Mouse (Mus musculus): ENCODE results near the gene Olfr675. TPM values are rescaled to one million over a fixed set of nuclear protein-coding genes. Genes with fewer than 3 reads are reported as not detected.
"Not testable (repeated sequence)": the region's sequence is repeated elsewhere in the genome, so short reads cannot be mapped to it uniquely, and the experiment has no call there.

The Olfr675 gene
- total and polyA plus RNA-seq, 3 experiments, result 0.49 TPM; not detected in 2

DNA sequence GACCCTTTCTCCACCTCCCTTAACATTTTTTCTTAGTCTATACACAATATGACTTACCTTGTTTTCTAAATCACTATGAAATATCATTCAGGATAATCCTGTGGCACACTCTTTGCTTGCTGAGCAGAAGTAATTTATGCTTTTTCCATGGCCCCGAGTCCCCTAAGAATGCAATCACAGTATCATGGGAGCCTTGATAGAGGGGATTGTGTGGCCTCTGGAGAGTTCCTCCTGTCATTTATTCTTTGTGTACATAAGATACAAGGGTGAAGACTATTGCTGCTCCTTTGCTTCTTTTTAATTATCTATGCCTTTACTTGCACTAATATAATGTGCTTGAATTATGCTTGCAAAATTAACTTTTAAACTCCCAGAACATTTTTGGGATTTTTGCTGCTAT, 49.2 kb downstream of the Olfr675 start, which contains the start of gene Olfr671:
TSS of gene Olfr671 (minus strand) at position 101 of the 400 bp plus-strand sequence.
- no peak for DNase-seq (ENCODE audit: low spot score)
- no peak for TF ChIP-seq POLR2AphosphoS5 (IDR thresholded peaks at IDR 0.05; ENCODE audit: insufficient replicate concordance, low read depth, low read length)
- no peak for TF ChIP-seq TAL1 (conservative IDR thresholded peaks at IDR 0.05; ENCODE audit: low read depth, low read length)
- TF ChIP-seq GATA1 (IDR thresholded peaks at IDR 0.05; ENCODE audit: borderline replicate concordance, low read length), result no peak
- no peak for TF ChIP-seq CTCF (IDR thresholded peaks at IDR 0.05; ENCODE audit: low read depth, low read length)
- TF ChIP-seq GATA2 (IDR thresholded peaks at IDR 0.05; ENCODE audit: borderline replicate concordance, low read depth, low read length), result no peak
- Histone ChIP-seq H3K27me3 (ENCODE audit: insufficient read depth, low read length) (no peaks in the 10 kb centered on the region), H3K36me3 (replicated peaks) (no peaks in the 10 kb centered on the region), H3K4me3 (ENCODE audit: low read depth, low read length) (no peak within 1 kb of the TSS), H3K4me1 (ENCODE audit: insufficient read depth, low read depth, low read length) (no peaks in the 10 kb centered on the region), H3K9me3 (replicated peaks) (no peaks in the 10 kb centered on the region)
- no peak for ATAC-seq (ENCODE audit: extremely low read depth, insufficient number of reproducible peaks, low FRiP score, poor library complexity, severe bottlenecking)

DNA sequence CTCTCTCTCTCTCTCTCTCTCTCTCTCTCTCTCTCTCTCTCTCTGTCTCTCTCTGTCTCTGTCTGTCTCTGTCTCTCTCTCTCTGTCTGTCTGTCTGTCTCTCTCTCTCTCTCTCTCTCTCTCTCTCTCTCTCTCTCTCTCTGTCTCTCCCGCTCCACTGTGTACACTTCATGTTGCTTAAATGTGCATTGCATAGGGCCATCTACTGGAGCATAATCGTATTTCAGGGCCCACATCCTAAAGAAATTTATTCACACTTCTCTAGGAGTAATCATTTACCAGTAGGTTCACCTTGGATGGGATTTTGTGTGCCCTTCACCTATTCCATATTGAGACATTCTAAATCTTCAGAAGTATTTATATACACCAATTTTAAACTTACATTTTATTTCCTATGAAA, 55.8 kb downstream of the Olfr675 start:
- not testable (repeated sequence) for H3K4me1 ChIP-seq (ENCODE audit: insufficient read depth, low read depth, low read length); ATAC-seq (ENCODE audit: extremely low read depth, insufficient number of reproducible peaks, low FRiP score, poor library complexity, severe bottlenecking); H3K9me3 ChIP-seq (replicated peaks); DNase-seq (ENCODE audit: low spot score); H3K4me3 ChIP-seq (ENCODE audit: low read depth, low read length); H3K36me3 ChIP-seq (replicated peaks); H3K27me3 ChIP-seq (ENCODE audit: insufficient read depth, low read length)

Other genes with a start within 250 kb of the Olfr675 start
- not detected in 2 replicates for gene Usp17lb, start 185.9 kb downstream of the Olfr675 start, total RNA-seq (2014; fragmentation: Nextera tagmentation)
- gene Usp17lb, start 185.9 kb downstream of the Olfr675 start, total RNA-seq (2017), result 0.11 TPM in 1 of 2 replicates, not detected in the other
- gene Usp17lb, start 185.9 kb downstream of the Olfr675 start, polyA plus RNA-seq (2012), result not detected in 2 replicates
- not detected in 2 replicates for gene Usp17la, start 171.5 kb downstream of the Olfr675 start, total RNA-seq (2014; fragmentation: Nextera tagmentation)
- gene Usp17la, start 171.5 kb downstream of the Olfr675 start, total RNA-seq (2017), result not detected in 2 replicates
- not detected in 2 replicates for gene Usp17la, start 171.5 kb downstream of the Olfr675 start, polyA plus RNA-seq (2012)
- not detected in 2 replicates for gene Olfr665, start 150.4 kb downstream of the Olfr675 start, total RNA-seq (2014; fragmentation: Nextera tagmentation)
- gene Olfr665, start 150.4 kb downstream of the Olfr675 start, total RNA-seq (2017), result 0.05 and 0.17 TPM in 2 replicates
- gene Olfr665, start 150.4 kb downstream of the Olfr675 start, polyA plus RNA-seq (2012), result not detected in 2 replicates
- gene Olfr666, start 132.5 kb downstream of the Olfr675 start, total RNA-seq (2014; fragmentation: Nextera tagmentation), result not detected in 2 replicates
- not detected in 2 replicates for gene Olfr666, start 132.5 kb downstream of the Olfr675 start, total RNA-seq (2017)
- gene Olfr666, start 132.5 kb downstream of the Olfr675 start, polyA plus RNA-seq (2012), result not detected in 2 replicates
- gene Olfr667, start 107.0 kb downstream of the Olfr675 start, total RNA-seq (2014; fragmentation: Nextera tagmentation), result not detected in 2 replicates
- gene Olfr667, start 107.0 kb downstream of the Olfr675 start, total RNA-seq (2017), result 0.22 TPM in 1 of 2 replicates, not detected in the other
- not detected in 2 replicates for gene Olfr667, start 107.0 kb downstream of the Olfr675 start, polyA plus RNA-seq (2012)
- not detected in 2 replicates for gene Olfr668, start 100.4 kb downstream of the Olfr675 start, total RNA-seq (2014; fragmentation: Nextera tagmentation)
- 0.12 TPM in 1 of 2 replicates, not detected in the other for gene Olfr668, start 100.4 kb downstream of the Olfr675 start, total RNA-seq (2017)
- gene Olfr668, start 100.4 kb downstream of the Olfr675 start, polyA plus RNA-seq (2012), result not detected in 2 replicates
- not detected in 2 replicates for gene Olfr669, start 94.2 kb downstream of the Olfr675 start, total RNA-seq (2014; fragmentation: Nextera tagmentation)
- gene Olfr669, start 94.2 kb downstream of the Olfr675 start, total RNA-seq (2017), result 0.11 TPM in 1 of 2 replicates, not detected in the other
- gene Olfr669, start 94.2 kb downstream of the Olfr675 start, polyA plus RNA-seq (2012), result not detected in 2 replicates
- not detected in 2 replicates for gene Olfr670, start 65.8 kb downstream of the Olfr675 start, total RNA-seq (2014; fragmentation: Nextera tagmentation)
- gene Olfr670, start 65.8 kb downstream of the Olfr675 start, total RNA-seq (2017), result under 0.01 and 0.12 TPM in 2 replicates
- not detected in 2 replicates for gene Olfr670, start 65.8 kb downstream of the Olfr675 start, polyA plus RNA-seq (2012)
- not detected in 2 replicates for gene Olfr671, start 49.3 kb downstream of the Olfr675 start, total RNA-seq (2014; fragmentation: Nextera tagmentation)
- 0.22 TPM in 1 of 2 replicates, not detected in the other for gene Olfr671, start 49.3 kb downstream of the Olfr675 start, total RNA-seq (2017)
- gene Olfr671, start 49.3 kb downstream of the Olfr675 start, polyA plus RNA-seq (2012), result not detected in 2 replicates
- not detected in 2 replicates for gene Olfr672, start 26.4 kb downstream of the Olfr675 start, total RNA-seq (2014; fragmentation: Nextera tagmentation)
- 0.22 and 0.23 TPM in 2 replicates for gene Olfr672, start 26.4 kb downstream of the Olfr675 start, total RNA-seq (2017)
- not detected in 2 replicates for gene Olfr672, start 26.4 kb downstream of the Olfr675 start, polyA plus RNA-seq (2012)
- not detected in 2 replicates for gene Olfr676, start 4.2 kb upstream of the Olfr675 start, total RNA-seq (2014; fragmentation: Nextera tagmentation)
- gene Olfr676, start 4.2 kb upstream of the Olfr675 start, total RNA-seq (2017), result 0.11 and 0.29 TPM in 2 replicates
- gene Olfr676, start 4.2 kb upstream of the Olfr675 start, polyA plus RNA-seq (2012), result not detected in 2 replicates
- gene Olfr677, start 22.9 kb upstream of the Olfr675 start, total RNA-seq (2014; fragmentation: Nextera tagmentation), result not detected in 2 replicates
- gene Olfr677, start 22.9 kb upstream of the Olfr675 start, total RNA-seq (2017), result 0.16 TPM in 1 of 2 replicates, not detected in the other
- not detected in 2 replicates for gene Olfr677, start 22.9 kb upstream of the Olfr675 start, polyA plus RNA-seq (2012)
- gene Olfr678, start 36.0 kb upstream of the Olfr675 start, total RNA-seq (2014; fragmentation: Nextera tagmentation), result not detected in 2 replicates
- 0.16 TPM in 1 of 2 replicates, not detected in the other for gene Olfr678, start 36.0 kb upstream of the Olfr675 start, total RNA-seq (2017)
- gene Olfr678, start 36.0 kb upstream of the Olfr675 start, polyA plus RNA-seq (2012), result not detected in 2 replicates
- gene Olfr679, start 52.7 kb upstream of the Olfr675 start, total RNA-seq (2014; fragmentation: Nextera tagmentation), result not detected in 2 replicates
- under 0.01 and 0.11 TPM in 2 replicates for gene Olfr679, start 52.7 kb upstream of the Olfr675 start, total RNA-seq (2017)
- not detected in 2 replicates for gene Olfr679, start 52.7 kb upstream of the Olfr675 start, polyA plus RNA-seq (2012)
- gene Olfr680-ps1, start 64.4 kb upstream of the Olfr675 start, total RNA-seq (2014; fragmentation: Nextera tagmentation), result not detected in 2 replicates
- 0.12 TPM in 1 of 2 replicates, not detected in the other for gene Olfr680-ps1, start 64.4 kb upstream of the Olfr675 start, total RNA-seq (2017)
- gene Olfr680-ps1, start 64.4 kb upstream of the Olfr675 start, polyA plus RNA-seq (2012), result not detected in 2 replicates
- gene Olfr681, start 88.4 kb upstream of the Olfr675 start, total RNA-seq (2014; fragmentation: Nextera tagmentation), result not detected in 2 replicates
- 0.06 and 0.11 TPM in 2 replicates for gene Olfr681, start 88.4 kb upstream of the Olfr675 start, total RNA-seq (2017)
- gene Olfr681, start 88.4 kb upstream of the Olfr675 start, polyA plus RNA-seq (2012), result not detected in 2 replicates
- gene Olfr683, start 118.6 kb upstream of the Olfr675 start, total RNA-seq (2014; fragmentation: Nextera tagmentation), result not detected in 2 replicates
- gene Olfr683, start 118.6 kb upstream of the Olfr675 start, total RNA-seq (2017), result 0.22 TPM in 1 of 2 replicates, not detected in the other
- not detected in 2 replicates for gene Olfr683, start 118.6 kb upstream of the Olfr675 start, polyA plus RNA-seq (2012)
- not detected in 2 replicates for gene Olfr684, start 135.2 kb upstream of the Olfr675 start, total RNA-seq (2014; fragmentation: Nextera tagmentation)
- 0.22 TPM in 1 of 2 replicates, not detected in the other for gene Olfr684, start 135.2 kb upstream of the Olfr675 start, total RNA-seq (2017)
- gene Olfr684, start 135.2 kb upstream of the Olfr675 start, polyA plus RNA-seq (2012), result not detected in 2 replicates
- gene Olfr685, start 157.6 kb upstream of the Olfr675 start, total RNA-seq (2014; fragmentation: Nextera tagmentation), result not detected in 2 replicates
- 0.11 and 0.12 TPM in 2 replicates for gene Olfr685, start 157.6 kb upstream of the Olfr675 start, total RNA-seq (2017)
- gene Olfr685, start 157.6 kb upstream of the Olfr675 start, polyA plus RNA-seq (2012), result not detected in 2 replicates
- not detected in 2 replicates for gene Olfr686, start 179.0 kb upstream of the Olfr675 start, total RNA-seq (2014; fragmentation: Nextera tagmentation)
- gene Olfr686, start 179.0 kb upstream of the Olfr675 start, total RNA-seq (2017), result not detected in 2 replicates
- gene Olfr686, start 179.0 kb upstream of the Olfr675 start, polyA plus RNA-seq (2012), result not detected in 2 replicates

Data from G1E (cell line).